Mouse (Mus musculus) cerebellum, adult 2 months (tissue): ENCODE measurements around the gene Cd34. TPM values are rescaled to one million over a fixed set of nuclear protein-coding genes. Genes with fewer than 3 reads are reported as not detected.

Experiments used
- DNase-seq, 2 experiments: peaks; one replicate each; pipeline ENCODE4 v3.0.0; 2021
- H3K27ac ChIP-seq: fragments of 200-500 bp; 2 replicates; pipeline ENCODE4 v1.5.1; 2012; ENCODE audit warnings: low read length, control low read depth, inconsistent platforms; ENCODE audit not compliant: insufficient read depth
- H3K27me3 ChIP-seq: fragments of 200-500 bp; 2 replicates; pipeline ENCODE4 v1.6.1; 2012; ENCODE audit warnings: inconsistent platforms, mild to moderate bottlenecking, low read length, moderate library complexity; ENCODE audit not compliant: control insufficient read depth, insufficient read depth
- H3K4me1 ChIP-seq: fragments of 200-500 bp; 2 replicates; pipeline ENCODE4 v1.6.1; 2011; ENCODE audit warnings: low read length; ENCODE audit not compliant: control insufficient read depth, insufficient read depth
- H3K4me3 ChIP-seq: fragments of 200-500 bp; replicated peaks from 2 replicates; pipeline ENCODE3; 2011; ENCODE audit warnings: mild to moderate bottlenecking, low read depth, low read length, control low read depth; ENCODE audit not compliant: insufficient read depth
- CTCF ChIP-seq: fragments of 200-500 bp; IDR thresholded peaks from 2 replicates; pipeline ENCODE4 v1.5.1; 2011; ENCODE audit warnings: low read depth, mild to moderate bottlenecking, control low read depth, low read length, moderate library complexity, borderline replicate concordance; ENCODE audit not compliant: insufficient read depth
- POLR2A ChIP-seq: fragments of 200-500 bp; IDR thresholded peaks from 2 replicates; pipeline ENCODE4 v1.6.1; 2011; ENCODE audit warnings: low read length, control low read depth, borderline replicate concordance; ENCODE audit not compliant: insufficient read depth
- WGBS: fragments of 180-500 bp; shearing (Covaris S2); methylation state at CpG from one replicate; pipeline ENCODE4 v1.1.7; 2018; 5-methylcytosine and 5-hydroxymethylcytosine counted together
- polyA plus RNA-seq: library from polyadenylated mRNA; depleted of rRNA; stranded (reverse); fragments of >200 nt; gene quantifications from 2 replicates; pipeline ENCODE4 v1.2.3, GENCODE M21; 2012

Gene Cd34
- polyA plus RNA-seq, 1 experiment = 16.0 TPM

GRCm38 (mm10) chr1:194946467-194946866, 7.8 kb downstream of the Cd34 start:
- no peaks in the 10 kb centered on the region; the same call in 1 of the 2 replicates for H3K27me3 ChIP-seq
- H3K4me1 ChIP-seq = peaks cover 3% of the 10 kb centered on the region; the same call in 1 of the 2 replicates
- no peak overlapping the region for H3K4me3 ChIP-seq
- no peak overlapping the region for H3K27ac ChIP-seq
- WGBS = 95% methylated on average over 1 of the region's 1 CpGs
- DNase-seq = no peak
- TF ChIP-seq CTCF (no peak), POLR2A (no peak)

- Histone ChIP-seq H3K27ac (no peak overlapping the region), H3K4me3 (no peak overlapping the region), H3K27me3 (no peaks in the 10 kb centered on the region; the same call in 1 of the 2 replicates), H3K4me1 (peaks cover 3% of the 10 kb centered on the region; the same call in 1 of the 2 replicates)
- no peak for DNase-seq
- TF ChIP-seq POLR2A (no peak), CTCF (no peak)
- 76% methylated on average over 2 of the region's 2 CpGs for WGBS
Measured at GRCm38 (mm10) chr1:194950913-194951312, 12.3 kb downstream of the Cd34 start.

- Histone ChIP-seq H3K27ac (no peak overlapping the region), H3K27me3 (no peaks in the 10 kb centered on the region), H3K4me3 (no peak overlapping the region), H3K4me1 (peaks cover 3% of the 10 kb centered on the region; the same call in 1 of the 2 replicates)
- TF ChIP-seq POLR2A (no peak), CTCF (no peak)
- 71% methylated on average over 1 of the region's 1 CpGs for WGBS
- DNase-seq = no peak
Measured at GRCm38 (mm10) chr1:194952891-194953290, 14.3 kb downstream of the Cd34 start.

GRCm38 (mm10) chr1:194954694-194955093, 16.1 kb downstream of the Cd34 start:
- Histone ChIP-seq H3K27me3 (no peaks in the 10 kb centered on the region), H3K27ac (no peak overlapping the region), H3K4me1 (no peaks in the 10 kb centered on the region), H3K4me3 (no peak overlapping the region)
- no peak for DNase-seq
- TF ChIP-seq CTCF (no peak), POLR2A (no peak)

GRCm38 (mm10) chr1:194955749-194956148, 17.1 kb downstream of the Cd34 start:
- TF ChIP-seq CTCF (no peak), POLR2A (no peak)
- 62% methylated on average over 2 of the region's 2 CpGs for WGBS
- Histone ChIP-seq H3K27me3 (no peaks in the 10 kb centered on the region), H3K4me3 (no peak overlapping the region), H3K27ac (no peak overlapping the region), H3K4me1 (no peaks in the 10 kb centered on the region)
- no peak for DNase-seq

GRCm38 (mm10) chr1:194957021-194957420, 18.4 kb downstream of the Cd34 start:
- H3K4me3 ChIP-seq = no peak overlapping the region
- H3K27ac ChIP-seq = no peak overlapping the region
- no peaks in the 10 kb centered on the region for H3K27me3 ChIP-seq
- no peak for DNase-seq
- TF ChIP-seq CTCF = no peak
- no peak for TF ChIP-seq POLR2A
- WGBS = 95% methylated on average over 2 of the region's 2 CpGs
- no peaks in the 10 kb centered on the region for H3K4me1 ChIP-seq

- TF ChIP-seq POLR2A (no peak), CTCF (peak; percentile 95)
- no peak overlapping the region for H3K27ac ChIP-seq
Measured at GRCm38 (mm10) chr1:194962181-194962580, 23.6 kb downstream of the Cd34 start.

GRCm38 (mm10) chr1:194962712-194963111, 24.1 kb downstream of the Cd34 start:
- H3K4me1 ChIP-seq = no peaks in the 10 kb centered on the region
- DNase-seq = no peak
- H3K27ac ChIP-seq = no peak overlapping the region
- H3K4me3 ChIP-seq = no peak overlapping the region
- no peaks in the 10 kb centered on the region for H3K27me3 ChIP-seq
- TF ChIP-seq POLR2A (no peak), CTCF (no peak)

More at GRCm38 (mm10) chr1:194962181-194962580, 23.6 kb downstream of the Cd34 start:
- Histone ChIP-seq H3K4me1 (no peaks in the 10 kb centered on the region), H3K27me3 (no peaks in the 10 kb centered on the region), H3K4me3 (no peak overlapping the region)
- 26% methylated on average over 5 of the region's 5 CpGs for WGBS
- DNase-seq = peak; percentile 61 to 71
